Mouse (Mus musculus) forebrain, embryonic 14.5 days (tissue): ENCODE results near the gene Tex9. TPM values are rescaled to one million over a fixed set of nuclear protein-coding genes. Genes with fewer than 3 reads are reported as not detected.

ENCODE experiments used
- microRNA-seq: library from miRNA; unstranded; fragments of <30 nt; microRNA quantifications from one replicate; pipeline ENCODE4, GENCODE M21; 2016
- polyA plus RNA-seq: library from polyadenylated mRNA; unstranded; fragments of >200 nt; fragmentation: Nextera tagmentation; extraction: Ambion mirVana; gene quantifications from 2 replicates; pipeline ENCODE4 v1.2.1, GENCODE M21; 2014

Gene Tex9
- polyA plus RNA-seq, 1 experiment from 2014 or later, result 35.3 TPM

Small RNA genes within 50 kb of the gene (microRNA-seq; reads per million reads assigned to microRNA genes)
- gene Gm28010, result not detected

Other genes starting within 250 kb of the Tex9 start
- 38.7 and 41.6 TPM in 2 replicates for gene Zfp280d, start 217.4 kb downstream of the Tex9 start, polyA plus RNA-seq
- 15.1 and 15.5 TPM in 2 replicates for gene Mns1, start 54.2 kb downstream of the Tex9 start, polyA plus RNA-seq
- gene Rfx7, start 40.0 kb upstream of the Tex9 start, polyA plus RNA-seq, result 17.9 and 21.8 TPM in 2 replicates
- gene Nedd4, start 170.1 kb upstream of the Tex9 start, polyA plus RNA-seq, result 437 and 459 TPM in 2 replicates